Mouse (Mus musculus) stomach, postnatal 0 days (tissue): Measurements from ENCODE around the gene Tnni2.

Experiments
- CTCF ChIP-seq: IDR thresholded peaks from 2 replicates; pipeline ENCODE4 v1.5.1; 2016; ENCODE audit warnings: antibody characterized with exemption, low read depth, mild to moderate bottlenecking, moderate library complexity
- EP300 ChIP-seq: optimal IDR thresholded peaks from 2 replicates; pipeline ENCODE3; 2016; ENCODE audit warnings: antibody characterized with exemption

DNA sequence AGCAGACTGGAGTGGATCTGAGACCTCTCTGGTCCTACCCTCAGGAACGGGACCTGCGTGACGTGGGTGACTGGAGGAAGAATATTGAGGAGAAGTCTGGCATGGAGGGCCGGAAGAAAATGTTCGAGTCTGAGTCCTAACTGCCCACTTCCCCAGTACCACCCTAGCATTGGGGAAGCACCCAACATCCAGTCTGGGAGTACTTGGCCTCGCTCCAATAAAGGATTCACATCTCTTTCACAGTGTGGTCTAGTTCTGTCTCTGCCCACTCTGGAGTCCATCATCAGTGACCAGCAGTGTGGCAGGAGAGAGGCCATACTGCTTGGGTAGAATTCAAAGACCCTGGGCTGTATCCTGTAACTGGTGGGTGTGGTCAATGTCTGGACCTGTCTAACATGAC lies 2.6 kb downstream of the Tnni2 start:
- no peak for TF ChIP-seq EP300
- TF ChIP-seq CTCF, result no peak
